Mouse (Mus musculus) liver, embryonic 11.5 days (tissue): ENCODE results near the gene Gstp3. TPM values are rescaled to one million over a fixed set of nuclear protein-coding genes. Genes with fewer than 3 reads are reported as not detected.

ENCODE experiments used
- ATAC-seq: fragments of 200-750 bp; cut with Nextera tagmentation; replicated peaks from 2 replicates; pipeline ENCODE4 v1.8.0; 2017; ENCODE audit warnings: moderate number of reproducible peaks, mild to moderate bottlenecking, moderate TSS enrichment, moderate library complexity; ENCODE audit not compliant: low FRiP score
- DNase-seq: peaks from one replicate; pipeline ENCODE4 v3.0.0-alpha.2; 2017; ENCODE audit warnings: low spot score
- H3K27ac ChIP-seq: fragments of 300-500 bp; sonication (generic); 2 replicates; pipeline ENCODE4 v1.5.1; 2014; ENCODE audit warnings: mild to moderate bottlenecking, low read depth, low read length, control low read depth
- H3K27me3 ChIP-seq: fragments of 300-500 bp; sonication (generic); replicated peaks from 2 replicates; pipeline ENCODE4 v1.6.1; 2014; ENCODE audit warnings: low read length, mixed read lengths; ENCODE audit not compliant: control insufficient read depth, insufficient read depth
- H3K36me3 ChIP-seq: fragments of 300-500 bp; sonication (generic); 2 replicates; pipeline ENCODE4 v1.6.1; 2014; ENCODE audit warnings: mild to moderate bottlenecking, low read length, moderate library complexity, mixed read lengths; ENCODE audit not compliant: control insufficient read depth, insufficient read depth
- H3K4me1 ChIP-seq: fragments of 300-500 bp; sonication (generic); replicated peaks from 2 replicates; pipeline ENCODE4 v1.6.1; 2014; ENCODE audit warnings: low read length, mixed read lengths; ENCODE audit not compliant: control insufficient read depth, insufficient read depth
- H3K4me2 ChIP-seq: fragments of 300-500 bp; sonication (generic); 2 replicates; pipeline ENCODE4 v1.6.1; 2014; ENCODE audit warnings: mild to moderate bottlenecking, control low read depth, moderate library complexity
- H3K4me3 ChIP-seq: fragments of 300-500 bp; sonication (generic); 2 replicates; pipeline ENCODE4 v1.5.1; 2014; ENCODE audit warnings: low read depth, low read length, control low read depth
- H3K9ac ChIP-seq: fragments of 300-500 bp; sonication (generic); 2 replicates; pipeline ENCODE4 v1.6.1; 2014; ENCODE audit warnings: low read depth, low read length, control low read depth
- H3K9me3 ChIP-seq: fragments of 300-500 bp; sonication (generic); 2 replicates; pipeline ENCODE4 v1.6.1; 2016; ENCODE audit warnings: low read length, inconsistent platforms, mixed read lengths; ENCODE audit not compliant: control insufficient read depth
- WGBS: fragments of 180-500 bp; shearing (Covaris S2); extraction: QIAGEN DNeasy Blood & Tissue Kit; methylation state at CpG from one replicate; pipeline ENCODE4 v1.1.7; 2014; 5-methylcytosine and 5-hydroxymethylcytosine counted together
- polyA plus RNA-seq: library from polyadenylated mRNA; unstranded; fragments of >200 nt; fragmentation: Nextera tagmentation; extraction: Ambion mirVana; gene quantifications from 2 replicates; pipeline ENCODE4 v1.2.1, GENCODE M21; 2014

Gstp3 gene
- polyA plus RNA-seq, 1 experiment from 2014 or later = 16.7 TPM

DNA sequence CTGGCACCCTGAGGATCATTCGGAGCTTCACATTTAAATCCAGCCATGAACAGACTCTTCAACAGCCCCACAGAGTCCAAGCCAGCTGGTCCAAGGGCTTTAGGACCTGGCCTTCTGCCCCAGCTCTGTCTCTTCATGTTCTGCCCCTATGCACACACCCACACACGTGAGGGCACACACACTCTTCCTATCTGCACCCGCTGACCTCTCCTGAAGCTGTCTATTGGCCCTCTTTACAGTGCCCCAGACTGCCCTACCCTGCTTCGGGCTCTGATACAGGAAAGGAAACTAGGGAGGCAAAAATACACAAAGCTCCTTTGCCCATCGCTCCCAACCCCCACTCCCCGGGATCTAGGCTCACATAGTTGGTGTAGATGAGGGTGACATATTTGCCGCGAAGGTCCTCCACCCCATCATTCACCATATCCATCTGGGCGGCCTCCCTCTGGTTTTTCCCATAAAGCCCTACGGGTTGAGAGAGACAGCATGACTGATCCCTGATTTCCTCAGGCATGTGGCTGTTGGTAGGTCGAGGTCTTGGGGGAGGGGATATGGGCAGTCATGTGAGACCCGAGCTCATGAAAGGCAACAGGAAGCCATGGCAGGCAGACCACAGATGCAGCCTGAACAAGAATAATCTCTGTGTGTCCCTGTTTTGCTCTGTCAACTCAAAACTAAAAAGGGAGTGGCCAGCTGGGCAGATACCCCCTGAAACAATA lies 22.9 kb downstream of the Gstp3 start:
- Histone ChIP-seq H3K4me2 (peak overlapping the region; percentile 60), H3K27ac (no peak overlapping the region; the same call in 1 of the 2 replicates), H3K9ac (peak overlapping the region; percentile 25; the same call in 1 of the 2 replicates), H3K4me1 (peaks cover 18% of the 10 kb centered on the region; the same call in 1 of the 2 replicates), H3K4me3 (peak overlapping the region; percentile 13), H3K9me3 (no peaks in the 10 kb centered on the region), H3K36me3 (no peaks in the 10 kb centered on the region), H3K27me3 (no peaks in the 10 kb centered on the region)
- ATAC-seq = no peak
- 69% methylated on average over 12 of the region's 12 CpGs for WGBS
- no peak for DNase-seq

GRCm38 (mm10) chr19:4033742-4034141 lies 25.6 kb downstream of the Gstp3 start:
- H3K4me1 ChIP-seq = peaks cover 18% of the 10 kb centered on the region; the same call in 1 of the 2 replicates
- DNase-seq (no peak), ATAC-seq (no peak)
- no peak overlapping the region for H3K4me3 ChIP-seq
- no peaks in the 10 kb centered on the region for H3K27me3 ChIP-seq
- H3K27ac ChIP-seq = peak overlapping the region; percentile 25; the same call in 1 of the 2 replicates
- H3K9ac ChIP-seq = no peak overlapping the region
- no peak overlapping the region for H3K4me2 ChIP-seq
- WGBS = 63% methylated on average over 5 of the region's 5 CpGs
- no peaks in the 10 kb centered on the region for H3K9me3 ChIP-seq
- H3K36me3 ChIP-seq = no peaks in the 10 kb centered on the region

- Histone ChIP-seq H3K4me2 (no peak overlapping the region), H3K9ac (no peak overlapping the region), H3K9me3 (no peaks in the 10 kb centered on the region), H3K36me3 (no peaks in the 10 kb centered on the region), H3K4me1 (peaks cover 17% of the 10 kb centered on the region; the same call in 1 of the 2 replicates), H3K27ac (peak overlapping the region; percentile 51; the same call in 1 of the 2 replicates), H3K4me3 (no peak overlapping the region), H3K27me3 (no peaks in the 10 kb centered on the region)
- DNase-seq = no peak
- no peak for ATAC-seq
- WGBS = 79% methylated on average over 3 of the region's 3 CpGs
These were observed 26.1 kb downstream of the Gstp3 start for GRCm38 (mm10) chr19:4033298-4033697.

- peak overlapping the region; percentile 9; the same call in 1 of the 2 replicates for H3K9ac ChIP-seq
- H3K36me3 ChIP-seq = no peaks in the 10 kb centered on the region
- no peak overlapping the region for H3K4me3 ChIP-seq
- peak overlapping the region; percentile 51; the same call in 1 of the 2 replicates for H3K27ac ChIP-seq
- no peak for ATAC-seq
- 51% methylated on average over 7 of the region's 7 CpGs for WGBS
- H3K4me2 ChIP-seq = no peak overlapping the region
- no peaks in the 10 kb centered on the region for H3K9me3 ChIP-seq
- no peak for DNase-seq
- H3K27me3 ChIP-seq = no peaks in the 10 kb centered on the region
- peaks cover 13% of the 10 kb centered on the region; the same call in 1 of the 2 replicates for H3K4me1 ChIP-seq
These were observed 26.7 kb downstream of the Gstp3 start for GRCm38 (mm10) chr19:4032668-4033067.

GRCm38 (mm10) chr19:4027576-4027975 lies 31.8 kb downstream of the Gstp3 start:
- Histone ChIP-seq H3K4me1 (peaks cover 2% of the 10 kb centered on the region; the same call in 1 of the 2 replicates), H3K9me3 (peaks cover 7% of the 10 kb centered on the region), H3K27ac (no peak overlapping the region), H3K9ac (no peak overlapping the region), H3K4me3 (no peak overlapping the region), H3K4me2 (no peak overlapping the region), H3K36me3 (no peaks in the 10 kb centered on the region), H3K27me3 (no peaks in the 10 kb centered on the region)
- no peak for ATAC-seq
- DNase-seq = no peak

- Histone ChIP-seq H3K27ac (no peak overlapping the region), H3K4me2 (no peak overlapping the region), H3K9me3 (peaks cover 7% of the 10 kb centered on the region), H3K9ac (no peak overlapping the region), H3K4me1 (peaks cover 5% of the 10 kb centered on the region; the same call in 1 of the 2 replicates), H3K4me3 (no peak overlapping the region), H3K27me3 (no peaks in the 10 kb centered on the region), H3K36me3 (no peaks in the 10 kb centered on the region)
- 69% methylated on average over 7 of the region's 7 CpGs for WGBS
- DNase-seq (no peak), ATAC-seq (no peak)
These were observed 36.2 kb downstream of the Gstp3 start for GRCm38 (mm10) chr19:4023185-4023584.

- ATAC-seq (peak; percentile 73), DNase-seq (peak; percentile 57)
- no peaks in the 10 kb centered on the region for H3K36me3 ChIP-seq
- no peaks in the 10 kb centered on the region for H3K9me3 ChIP-seq
- no peaks in the 10 kb centered on the region for H3K27me3 ChIP-seq
- H3K4me1 ChIP-seq = peaks cover 16% of the 10 kb centered on the region
- H3K4me3 ChIP-seq = no peak overlapping the region
- no peak overlapping the region for H3K27ac ChIP-seq
- 0 out of 2 replicates have a peak overlapping the region, but pooled peaks have one; percentile 16 for H3K9ac ChIP-seq
- WGBS = 41% methylated on average over 18 of the region's 18 CpGs
- H3K4me2 ChIP-seq = peak overlapping the region; percentile 25; the same call in 1 of the 2 replicates
These were observed 40.4 kb downstream of the Gstp3 start for GRCm38 (mm10) chr19:4018743-4019583.

GRCm38 (mm10) chr19:4017921-4018587 lies 41.3 kb downstream of the Gstp3 start:
- Histone ChIP-seq H3K36me3 (no peaks in the 10 kb centered on the region), H3K27ac (no peak overlapping the region), H3K4me3 (no peak overlapping the region), H3K27me3 (no peaks in the 10 kb centered on the region), H3K4me1 (peaks cover 21% of the 10 kb centered on the region), H3K9me3 (no peaks in the 10 kb centered on the region), H3K9ac (no peak overlapping the region), H3K4me2 (no peak overlapping the region)
- 65% methylated on average over 10 of the region's 10 CpGs for WGBS
- ATAC-seq (no peak), DNase-seq (no peak)
